Mouse (Mus musculus): ENCODE results near the gene Htra1. TPM values are rescaled to one million over a fixed set of nuclear protein-coding genes. Genes with fewer than 3 reads are reported as not detected.

Gene Htra1
- polyA plus RNA-seq, 1 experiment from 2014 or later, result 7.9 TPM

Small RNA genes within 50 kb of the gene (microRNA-seq; reads per million reads assigned to microRNA genes)
- gene Mir7061, result not detected

Other genes starting within 250 kb of the Htra1 start
- 0.15 TPM in 1 of 2 replicates, not detected in the other for gene Btbd16, start 162.0 kb upstream of the Htra1 start, polyA plus RNA-seq (2016; fragmentation: Nextera tagmentation; extraction: Ambion mirVana)
- 57.2 and 62.0 TPM in 2 replicates for gene Plekha1, start 70.4 kb upstream of the Htra1 start, polyA plus RNA-seq (2016; fragmentation: Nextera tagmentation; extraction: Ambion mirVana)
- not detected in 2 replicates for gene Dmbt1, start 95.9 kb downstream of the Htra1 start, polyA plus RNA-seq (2016; fragmentation: Nextera tagmentation; extraction: Ambion mirVana)
- not detected in 2 replicates for gene 4933402N03Rik, start 210.2 kb downstream of the Htra1 start, polyA plus RNA-seq (2016; fragmentation: Nextera tagmentation; extraction: Ambion mirVana)
- not detected in 2 replicates for gene 5430419D17Rik, start 238.3 kb downstream of the Htra1 start, polyA plus RNA-seq (2016; fragmentation: Nextera tagmentation; extraction: Ambion mirVana)